Mouse (Mus musculus): ENCODE measurements around the gene Vil1. TPM values are rescaled to one million over a fixed set of nuclear protein-coding genes. Genes with fewer than 3 reads are reported as not detected.
"Not testable (repeated sequence)": the region's sequence is repeated elsewhere in the genome, so short reads cannot be mapped to it uniquely, and the experiment has no call there.

The Vil1 gene
- polyA plus RNA-seq, 1 experiment from 2014 or later: 0.23 TPM

- H3K9me3 ChIP-seq (replicated peaks; ENCODE audit: control insufficient read depth, low read length): no peaks in the 10 kb centered on the region
- no peak overlapping the region for H3K4me3 ChIP-seq (ENCODE audit: low read depth, low read length)
- H3K4me2 ChIP-seq: no peak overlapping the region
- H3K9ac ChIP-seq (ENCODE audit: low read depth, low read length): no peak overlapping the region
- H3K36me3 ChIP-seq (ENCODE audit: control insufficient read depth, insufficient read depth, low read length): peaks cover 19% of the 10 kb centered on the region
- peaks cover 14% of the 10 kb centered on the region for H3K4me1 ChIP-seq (ENCODE audit: control insufficient read depth, insufficient read depth, low read length)
- no peak for ATAC-seq (replicated peaks; ENCODE audit: insufficient number of reproducible peaks, low FRiP score, low TSS enrichment)
- H3K27ac ChIP-seq (ENCODE audit: low read depth, low read length): no peak overlapping the region
- WGBS (ENCODE audit: insufficient replicate concordance): 80% methylated on average over 13 of the region's 13 CpGs
- H3K27me3 ChIP-seq (ENCODE audit: control insufficient read depth, insufficient read depth, low read length): no peaks in the 10 kb centered on the region
Observed at GRCm38 (mm10) chr1:74395290-74395689, 13.9 kb upstream of the Vil1 start.

- Histone ChIP-seq H3K4me3 (ENCODE audit: low read depth, low read length) (peak overlapping the region; percentile 47; the same call in 1 of the 2 replicates), H3K36me3 (ENCODE audit: control insufficient read depth, insufficient read depth, low read length) (peaks cover 19% of the 10 kb centered on the region), H3K4me1 (ENCODE audit: control insufficient read depth, insufficient read depth, low read length) (peaks cover 10% of the 10 kb centered on the region), H3K9ac (ENCODE audit: low read depth, low read length) (peak overlapping the region; percentile 28; the same call in 1 of the 2 replicates), H3K27ac (ENCODE audit: low read depth, low read length) (peak overlapping the region; percentile 93), H3K4me2 (peak overlapping the region; percentile 90)
- H3K9me3 ChIP-seq (replicated peaks; ENCODE audit: control insufficient read depth, low read length); H3K27me3 ChIP-seq (ENCODE audit: control insufficient read depth, insufficient read depth, low read length); ATAC-seq (replicated peaks; ENCODE audit: insufficient number of reproducible peaks, low FRiP score, low TSS enrichment): not testable (repeated sequence)
- 5% methylated on average over 11 of the region's 12 CpGs for WGBS (ENCODE audit: insufficient replicate concordance)
Observed at GRCm38 (mm10) chr1:74396456-74397222, 12.5 kb upstream of the Vil1 start.

DNA sequence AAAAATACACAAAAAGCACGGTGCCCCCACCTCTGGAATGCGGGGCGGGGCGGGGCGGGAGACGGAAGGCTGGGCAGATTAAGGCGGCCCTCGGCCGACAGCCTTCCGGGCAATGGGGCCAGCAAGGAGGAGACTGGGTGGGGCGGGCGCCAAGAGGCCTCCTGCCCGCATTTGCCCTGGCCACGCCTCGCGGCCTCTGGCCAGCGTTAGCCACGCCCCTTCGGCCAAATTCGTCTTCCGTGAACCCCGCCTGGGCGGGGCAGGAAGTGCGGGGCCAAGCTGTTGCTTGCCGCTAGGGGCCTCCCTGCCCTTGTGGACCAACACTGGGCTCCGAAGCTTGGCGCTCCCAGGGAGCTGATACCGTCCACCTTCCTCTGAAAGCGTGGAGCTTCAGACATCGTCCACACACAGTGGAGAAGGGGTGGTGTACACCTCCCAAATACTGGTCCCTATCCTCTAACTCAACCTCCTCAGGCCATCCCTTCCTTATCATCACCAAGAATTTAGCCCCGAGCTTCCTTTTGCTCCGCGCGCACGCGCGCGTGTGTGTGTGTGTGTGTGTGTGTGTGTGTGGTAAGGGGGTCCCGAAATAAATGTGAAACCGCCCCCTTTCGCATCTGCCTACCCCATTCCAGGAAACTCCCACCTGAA, 11.8 kb upstream of the Vil1 start:
- Histone ChIP-seq H3K36me3 (ENCODE audit: control insufficient read depth, insufficient read depth, low read length) (peaks cover 19% of the 10 kb centered on the region), H3K27me3 (ENCODE audit: control insufficient read depth, insufficient read depth, low read length) (no peaks in the 10 kb centered on the region), H3K4me2 (peak overlapping the region; percentile 90), H3K9ac (ENCODE audit: low read depth, low read length) (peak overlapping the region; percentile 82), H3K4me1 (ENCODE audit: control insufficient read depth, insufficient read depth, low read length) (peaks cover 10% of the 10 kb centered on the region), H3K27ac (ENCODE audit: low read depth, low read length) (peak overlapping the region; percentile 93), H3K9me3 (replicated peaks; ENCODE audit: control insufficient read depth, low read length) (no peaks in the 10 kb centered on the region), H3K4me3 (ENCODE audit: low read depth, low read length) (peak overlapping the region; percentile 47)
- peak; percentile 93 for ATAC-seq (replicated peaks; ENCODE audit: insufficient number of reproducible peaks, low FRiP score, low TSS enrichment)
- under 1% methylated on average over 40 of the region's 41 CpGs for WGBS (ENCODE audit: insufficient replicate concordance)

DNA sequence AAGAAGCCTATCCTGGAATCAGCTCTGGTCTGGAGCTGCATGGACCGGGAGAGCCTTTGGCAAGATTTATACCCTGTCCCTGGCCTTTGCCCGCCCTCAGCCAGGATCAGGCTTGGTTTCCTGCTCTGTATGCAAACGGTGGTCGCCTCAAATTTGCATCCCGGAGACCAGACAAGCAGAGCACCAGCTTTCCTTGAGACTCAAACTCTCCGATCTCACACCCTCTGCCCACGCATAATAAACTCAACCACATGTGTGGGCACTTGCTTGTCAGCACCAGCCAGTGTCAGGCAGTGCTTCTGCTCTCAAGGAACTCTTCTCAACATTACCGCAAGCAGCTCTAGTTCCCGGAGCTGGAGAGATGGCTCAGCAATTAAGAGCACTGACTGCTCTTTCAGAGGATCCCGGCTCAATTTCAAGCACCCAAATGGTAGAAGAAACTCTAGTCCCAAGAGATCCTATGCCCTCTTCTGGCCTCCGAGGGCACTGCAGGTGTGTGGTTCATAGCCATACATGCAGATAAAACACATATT, 11.2 kb upstream of the Vil1 start:
- peak overlapping the region; percentile 93 for H3K27ac ChIP-seq (ENCODE audit: low read depth, low read length)
- peak; percentile 25; the same call in 1 of the 2 replicates for ATAC-seq (replicated peaks; ENCODE audit: insufficient number of reproducible peaks, low FRiP score, low TSS enrichment)
- no peaks in the 10 kb centered on the region for H3K27me3 ChIP-seq (ENCODE audit: control insufficient read depth, insufficient read depth, low read length)
- H3K9ac ChIP-seq (ENCODE audit: low read depth, low read length): peak overlapping the region; percentile 82
- peaks cover 19% of the 10 kb centered on the region for H3K36me3 ChIP-seq (ENCODE audit: control insufficient read depth, insufficient read depth, low read length)
- H3K9me3 ChIP-seq (replicated peaks; ENCODE audit: control insufficient read depth, low read length): no peaks in the 10 kb centered on the region
- 5% methylated on average over 11 of the region's 11 CpGs for WGBS (ENCODE audit: insufficient replicate concordance)
- H3K4me1 ChIP-seq (ENCODE audit: control insufficient read depth, insufficient read depth, low read length): peaks cover 7% of the 10 kb centered on the region
- peak overlapping the region; percentile 90 for H3K4me2 ChIP-seq
- peak overlapping the region; percentile 47 for H3K4me3 ChIP-seq (ENCODE audit: low read depth, low read length)

GRCm38 (mm10) chr1:74400531-74400930, 8.6 kb upstream of the Vil1 start:
- H3K27me3 ChIP-seq (ENCODE audit: control insufficient read depth, insufficient read depth, low read length): no peaks in the 10 kb centered on the region
- no peak overlapping the region for H3K9ac ChIP-seq (ENCODE audit: low read depth, low read length)
- ATAC-seq (replicated peaks; ENCODE audit: insufficient number of reproducible peaks, low FRiP score, low TSS enrichment): no peak
- 83% methylated on average over 3 of the region's 3 CpGs for WGBS (ENCODE audit: insufficient replicate concordance)
- H3K4me3 ChIP-seq (ENCODE audit: low read depth, low read length): no peak overlapping the region
- H3K4me2 ChIP-seq: no peak overlapping the region; the same call in 1 of the 2 replicates
- no peaks in the 10 kb centered on the region for H3K4me1 ChIP-seq (ENCODE audit: control insufficient read depth, insufficient read depth, low read length)
- H3K9me3 ChIP-seq (replicated peaks; ENCODE audit: control insufficient read depth, low read length): no peaks in the 10 kb centered on the region
- H3K36me3 ChIP-seq (ENCODE audit: control insufficient read depth, insufficient read depth, low read length): no peaks in the 10 kb centered on the region
- H3K27ac ChIP-seq (ENCODE audit: low read depth, low read length): no peak overlapping the region

- ATAC-seq (replicated peaks; ENCODE audit: insufficient number of reproducible peaks, low FRiP score, low TSS enrichment): no peak
- no peaks in the 10 kb centered on the region for H3K27me3 ChIP-seq (ENCODE audit: control insufficient read depth, insufficient read depth, low read length)
- peak overlapping the region; percentile 49; the same call in 1 of the 2 replicates for H3K9ac ChIP-seq (ENCODE audit: low read depth, low read length)
- H3K4me1 ChIP-seq (ENCODE audit: control insufficient read depth, insufficient read depth, low read length): no peaks in the 10 kb centered on the region
- 39% methylated on average over 16 of the region's 16 CpGs for WGBS (ENCODE audit: insufficient replicate concordance)
- H3K36me3 ChIP-seq (ENCODE audit: control insufficient read depth, insufficient read depth, low read length): no peaks in the 10 kb centered on the region
- no peak overlapping the region for H3K27ac ChIP-seq (ENCODE audit: low read depth, low read length)
- no peak overlapping the region for H3K4me3 ChIP-seq (ENCODE audit: low read depth, low read length)
- peak overlapping the region; percentile 46 for H3K4me2 ChIP-seq
- H3K9me3 ChIP-seq (replicated peaks; ENCODE audit: control insufficient read depth, low read length): no peaks in the 10 kb centered on the region
Observed at GRCm38 (mm10) chr1:74401015-74401702, 8.0 kb upstream of the Vil1 start.

DNA sequence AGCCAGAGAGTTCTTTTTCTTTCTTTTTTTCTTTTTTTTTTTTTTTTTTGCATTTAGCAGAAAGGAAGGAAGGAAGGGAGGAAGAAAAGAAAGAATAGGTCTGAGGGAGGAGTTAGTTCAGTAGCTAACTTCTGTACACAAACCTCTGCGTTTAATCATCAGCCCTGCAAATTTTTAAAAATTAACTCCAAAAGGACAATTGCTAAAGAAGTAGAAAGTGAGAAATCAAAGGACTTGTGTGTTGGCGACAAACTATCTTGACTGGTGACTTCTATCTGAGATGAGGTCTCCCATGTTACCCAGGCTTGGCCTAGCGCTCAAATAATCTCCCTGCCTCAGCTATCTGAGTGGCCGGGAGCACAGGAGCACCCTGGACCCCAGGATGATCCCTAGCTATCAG, 5.0 kb upstream of the Vil1 start:
- no peak for ATAC-seq (replicated peaks; ENCODE audit: insufficient number of reproducible peaks, low FRiP score, low TSS enrichment)
- no peak overlapping the region for H3K4me3 ChIP-seq (ENCODE audit: low read depth, low read length)
- no peaks in the 10 kb centered on the region for H3K4me1 ChIP-seq (ENCODE audit: control insufficient read depth, insufficient read depth, low read length)
- H3K4me2 ChIP-seq: no peak overlapping the region
- H3K27me3 ChIP-seq (ENCODE audit: control insufficient read depth, insufficient read depth, low read length): no peaks in the 10 kb centered on the region
- H3K36me3 ChIP-seq (ENCODE audit: control insufficient read depth, insufficient read depth, low read length): no peaks in the 10 kb centered on the region
- no peak overlapping the region for H3K9ac ChIP-seq (ENCODE audit: low read depth, low read length)
- WGBS (ENCODE audit: insufficient replicate concordance): 77% methylated on average over 4 of the region's 4 CpGs
- H3K9me3 ChIP-seq (replicated peaks; ENCODE audit: control insufficient read depth, low read length): no peaks in the 10 kb centered on the region
- H3K27ac ChIP-seq (ENCODE audit: low read depth, low read length): no peak overlapping the region

- ATAC-seq (replicated peaks; ENCODE audit: insufficient number of reproducible peaks, low FRiP score, low TSS enrichment): no peak
- Histone ChIP-seq H3K27ac (ENCODE audit: low read depth, low read length) (no peak overlapping the region), H3K4me2 (no peak overlapping the region), H3K9ac (ENCODE audit: low read depth, low read length) (no peak overlapping the region), H3K36me3 (ENCODE audit: control insufficient read depth, insufficient read depth, low read length) (no peaks in the 10 kb centered on the region), H3K4me1 (ENCODE audit: control insufficient read depth, insufficient read depth, low read length) (no peaks in the 10 kb centered on the region), H3K27me3 (ENCODE audit: control insufficient read depth, insufficient read depth, low read length) (no peaks in the 10 kb centered on the region), H3K4me3 (ENCODE audit: low read depth, low read length) (no peak overlapping the region), H3K9me3 (replicated peaks; ENCODE audit: control insufficient read depth, low read length) (no peaks in the 10 kb centered on the region)
- WGBS (ENCODE audit: insufficient replicate concordance): 49% methylated on average over 2 of the region's 2 CpGs
Observed at GRCm38 (mm10) chr1:74411753-74412325, 2.7 kb downstream of the Vil1 start.

Measured in heart, embryonic 11.5 days (tissue).